Mouse (Mus musculus): ENCODE measurements at regions not wholly inside any gene's neighbourhood (a gene's known extent, or its start where the extent isn't known, plus 50 kb on each side); places are given as distances from the start of the nearest gene placed in this dataset.

- DNase-seq: no peak
Observed at GRCm38 (mm10) chr8:57200280-57200679, 120.5 kb upstream of the Hand2 start.

- DNase-seq: no peak
Observed at GRCm38 (mm10) chr8:57209584-57209983, 111.2 kb upstream of the Hand2 start.

GRCm38 (mm10) chr8:57213066-57213465, 107.7 kb upstream of the Hand2 start:
- DNase-seq: no peak

DNA sequence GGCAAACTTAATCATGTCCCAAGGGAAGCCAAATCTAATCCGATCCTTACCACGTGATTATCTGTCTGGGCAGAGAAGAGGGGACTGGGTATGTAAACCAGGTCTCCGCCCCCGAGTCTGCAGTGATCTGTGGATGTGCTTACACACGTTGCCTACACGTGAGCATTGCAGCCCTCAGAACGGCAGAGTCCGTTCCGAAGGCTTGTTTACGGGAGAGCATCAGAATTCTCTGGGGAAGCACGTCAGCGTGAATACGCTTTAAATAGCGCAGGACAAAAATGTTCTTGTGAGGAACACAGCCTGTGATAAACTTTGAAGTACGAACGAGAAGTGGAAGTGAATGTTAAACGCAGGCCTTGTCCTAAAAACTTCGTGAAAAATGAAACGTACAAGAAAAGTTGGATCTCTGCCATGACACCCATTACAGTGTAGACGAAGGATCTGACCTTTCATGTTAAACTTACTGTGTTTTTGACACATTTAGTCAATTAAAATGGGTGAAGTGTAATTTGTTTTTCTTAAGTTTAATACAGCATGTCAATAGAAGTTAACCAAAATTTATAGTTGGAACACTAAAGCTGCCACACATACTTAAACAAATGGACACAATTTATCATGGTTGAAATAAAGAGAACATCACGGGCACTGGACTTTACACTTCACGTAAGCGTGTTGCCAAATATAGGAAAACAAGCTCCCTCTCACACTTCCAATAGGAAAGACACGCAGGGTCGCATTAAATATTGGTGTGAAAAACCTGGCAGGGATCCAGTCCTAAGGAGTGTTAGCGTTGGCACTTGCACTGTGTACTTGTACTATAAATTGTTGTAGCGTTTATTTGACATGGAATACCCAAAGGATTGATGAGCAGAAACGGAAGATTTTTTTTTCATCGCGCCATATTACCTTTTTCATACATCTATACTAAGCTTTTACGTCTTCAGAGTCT, 106.5 kb upstream of the Hand2 start:
- DNase-seq: no peak

GRCm38 (mm10) chr8:57230594-57230993, 90.2 kb upstream of the Hand2 start:
- DNase-seq: no peak

DNA sequence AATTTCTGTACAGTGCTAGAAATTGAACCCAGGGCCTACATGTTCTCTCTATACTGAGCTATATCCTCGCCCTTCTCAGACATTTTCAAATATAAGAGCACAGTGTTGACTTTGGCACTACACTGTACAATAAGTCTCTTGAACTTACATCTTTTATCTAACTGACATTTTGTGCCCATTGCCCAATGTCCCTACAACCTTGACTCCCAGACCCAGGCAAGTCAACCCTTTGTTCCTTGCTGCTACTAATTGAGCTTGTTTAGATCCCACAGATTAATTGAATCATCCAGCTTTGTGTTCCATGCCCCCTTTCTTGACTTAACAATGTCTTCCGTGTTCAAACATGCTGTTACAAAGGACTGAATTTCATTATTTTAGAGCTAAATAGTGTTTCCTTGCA, 78.5 kb upstream of the Hand2 start:
- DNase-seq: no peak

- DNase-seq: no peak
Observed at GRCm38 (mm10) chr8:57249061-57249460, 71.7 kb upstream of the Hand2 start.
